Mouse (Mus musculus) layer of hippocampus, adult 8-10 months (tissue): Measurements from ENCODE around the gene Babam2. TPM values are rescaled to one million over a fixed set of nuclear protein-coding genes. Genes with fewer than 3 reads are reported as not detected.
"Not testable (repeated sequence)": the region's sequence is repeated elsewhere in the genome, so short reads cannot be mapped to it uniquely, and the experiment has no call there.

Experiments
- DNase-seq, 2 experiments: peaks; one replicate each; pipeline ENCODE4 v3.0.0; 2022; ENCODE audit warnings: low spot score in 2 of 2
- total RNA-seq, 4 experiments: library from RNA; stranded (reverse); gene quantifications; 2 replicates each; pipeline ENCODE4 v1.2.4; 2022

Babam2 gene
- total RNA-seq, 4 experiments from 2014 or later = 49.4 to 52.1 (median 50.4) TPM

GRCm38 (mm10) chr5:31931127-31931625 lies 233.7 kb downstream of the Babam2 start:
- no peak for DNase-seq

- DNase-seq = no peak
Observed at GRCm38 (mm10) chr5:31931637-31932036, 234.2 kb downstream of the Babam2 start.

DNA sequence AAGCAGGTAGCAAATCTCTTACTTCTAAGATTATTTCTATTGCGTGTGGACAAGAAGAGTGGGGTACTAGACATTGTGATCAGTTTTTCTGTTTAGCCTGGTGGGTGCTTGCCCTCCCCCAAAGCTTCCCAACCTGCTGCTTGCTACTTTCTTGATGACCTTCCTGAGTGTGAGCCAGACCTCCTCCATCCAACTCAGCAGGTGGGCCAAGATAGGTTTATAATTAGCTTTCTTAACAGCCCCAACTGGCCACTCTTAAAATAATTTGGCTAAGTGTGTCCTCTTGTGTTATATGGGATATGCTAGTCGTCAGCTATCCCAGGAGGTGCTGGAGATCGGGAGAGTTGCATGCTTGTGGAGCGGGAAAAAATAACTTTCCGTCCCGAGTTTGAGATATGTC lies 235.8 kb downstream of the Babam2 start:
- DNase-seq = no peak

DNA sequence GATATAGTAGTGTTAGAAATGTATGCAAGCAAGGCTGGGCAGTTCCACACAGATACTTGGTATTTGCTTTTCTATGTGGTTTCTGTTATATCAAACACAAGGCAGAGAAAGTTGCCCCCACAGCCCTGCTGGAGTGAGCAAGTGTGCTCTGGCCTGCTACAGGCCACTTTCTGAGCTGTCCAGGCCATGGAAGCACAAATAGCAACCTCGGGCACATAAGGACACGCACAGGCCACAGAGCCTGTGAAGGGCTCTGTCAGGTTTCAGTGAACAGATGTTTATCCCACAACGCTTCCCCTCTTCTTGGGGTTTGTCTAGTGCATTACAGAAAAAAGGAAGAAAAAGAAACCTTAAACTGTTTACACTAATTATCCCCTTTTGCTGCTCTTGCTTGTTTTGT lies 236.9 kb downstream of the Babam2 start:
- no peak for DNase-seq

GRCm38 (mm10) chr5:31935936-31936335 lies 238.5 kb downstream of the Babam2 start:
- DNase-seq = no peak

GRCm38 (mm10) chr5:31936523-31936922 lies 239.0 kb downstream of the Babam2 start:
- DNase-seq = no peak

GRCm38 (mm10) chr5:31940876-31941275 lies 243.4 kb downstream of the Babam2 start:
- DNase-seq = no peak

DNA sequence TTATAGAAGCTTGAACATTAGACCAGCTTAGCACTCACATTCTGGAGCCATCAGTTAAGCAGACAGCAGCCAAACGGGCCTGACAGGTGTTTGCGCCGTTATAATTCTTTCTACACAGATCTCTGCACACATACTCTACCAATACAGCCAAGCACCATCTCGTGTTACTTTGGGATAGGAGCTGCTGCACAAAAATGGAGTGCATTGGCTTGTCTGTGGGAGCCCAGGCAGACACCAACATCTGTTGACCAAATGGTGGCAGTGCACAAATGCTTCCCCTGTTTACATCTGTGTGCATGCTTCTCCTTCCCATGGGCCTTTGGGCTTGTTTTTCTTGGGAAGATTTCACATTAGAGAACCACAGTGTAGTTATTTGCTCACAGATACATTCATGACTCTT lies 249.7 kb downstream of the Babam2 start:
- DNase-seq = no peak

GRCm38 (mm10) chr5:31949389-31949788 lies 251.9 kb downstream of the Babam2 start:
- peak; percentile 51 to 58 for DNase-seq

DNA sequence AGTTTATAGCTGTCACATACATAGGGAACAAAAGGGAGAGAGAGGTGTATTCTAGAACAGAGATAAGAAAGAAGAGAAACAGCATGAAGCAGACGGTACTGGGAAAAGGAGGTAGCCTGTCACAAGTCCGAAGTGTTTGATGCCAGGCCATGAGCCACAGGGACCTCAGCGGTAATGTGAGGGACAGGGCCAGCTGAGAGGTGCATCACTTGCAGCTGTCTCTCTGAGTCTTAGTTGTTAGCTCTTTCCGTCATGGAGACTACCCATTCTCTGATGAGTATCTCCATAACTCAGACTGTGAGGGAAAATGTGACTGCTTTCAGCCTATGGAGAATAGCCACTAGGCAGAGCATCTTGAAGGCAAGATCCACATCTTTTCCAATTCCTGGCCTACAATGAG lies 253.0 kb downstream of the Babam2 start:
- DNase-seq = no peak

- no peak for DNase-seq
Observed at GRCm38 (mm10) chr5:31955184-31955583, 257.7 kb downstream of the Babam2 start.

- no peak for DNase-seq
Observed at GRCm38 (mm10) chr5:31956336-31956735, 258.9 kb downstream of the Babam2 start.

GRCm38 (mm10) chr5:31959886-31960285 lies 262.4 kb downstream of the Babam2 start:
- DNase-seq = peak in 1 of 2 experiments; percentile 40

DNA sequence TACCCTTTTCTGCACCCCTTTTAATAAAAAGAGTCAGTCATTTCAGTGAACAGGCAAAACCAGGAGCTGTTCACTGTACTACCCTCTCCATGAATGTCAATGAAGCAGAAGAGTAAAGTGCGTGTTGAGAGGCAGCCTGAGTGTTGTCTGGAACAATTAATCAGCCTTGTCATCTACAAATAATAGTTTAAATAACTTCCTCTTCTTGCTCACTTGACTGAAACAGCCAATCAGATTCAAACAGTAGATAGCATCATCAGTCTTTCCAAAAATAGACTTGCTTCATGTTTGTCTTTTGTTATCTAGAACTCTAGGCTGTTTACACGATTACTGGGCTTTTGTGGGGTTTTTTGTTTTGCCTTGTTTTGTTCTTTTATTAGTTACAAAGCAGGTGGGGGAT lies 263.9 kb downstream of the Babam2 start:
- DNase-seq = no peak

DNA sequence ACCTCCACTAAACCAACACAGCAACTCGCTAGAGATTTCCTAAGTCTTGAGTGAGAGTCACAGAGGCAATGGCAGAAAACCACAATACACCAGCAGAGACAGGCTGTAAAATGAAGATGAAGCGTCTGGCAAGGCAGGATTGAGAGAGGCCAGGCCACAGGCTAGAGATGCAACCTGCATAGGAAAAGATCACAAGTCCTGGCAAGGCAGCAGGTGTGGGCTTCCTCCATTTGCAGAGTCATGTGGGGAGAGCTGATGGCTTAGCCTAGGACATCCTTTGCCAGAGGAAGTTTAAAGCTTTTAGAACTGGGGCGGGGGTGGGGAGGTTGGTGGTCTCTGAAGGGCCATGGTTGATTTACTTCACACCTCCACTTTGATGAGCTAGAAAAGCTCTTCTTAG lies 264.9 kb downstream of the Babam2 start:
- DNase-seq = no peak

GRCm38 (mm10) chr5:31963352-31963751 lies 265.9 kb downstream of the Babam2 start:
- DNase-seq = no peak

DNA sequence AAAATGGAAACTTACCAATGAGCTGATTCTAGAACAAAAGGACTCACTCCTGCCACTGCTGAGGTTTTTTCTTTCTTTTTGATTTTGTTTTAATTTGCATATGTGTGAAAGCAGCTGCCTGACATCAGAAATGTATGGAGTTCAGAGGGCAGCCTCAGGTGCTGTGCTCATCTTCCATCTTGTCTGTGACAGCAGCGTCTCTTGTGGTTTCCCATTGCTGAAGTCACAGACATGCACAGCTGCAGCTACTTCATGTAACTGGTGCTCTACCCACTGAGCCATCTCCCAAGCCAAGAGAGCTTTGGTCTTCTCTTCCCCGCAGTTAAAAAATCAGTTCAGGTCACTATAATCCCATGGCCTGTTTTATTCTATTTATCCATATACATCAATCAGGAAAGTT lies 266.4 kb downstream of the Babam2 start:
- no peak for DNase-seq

DNA sequence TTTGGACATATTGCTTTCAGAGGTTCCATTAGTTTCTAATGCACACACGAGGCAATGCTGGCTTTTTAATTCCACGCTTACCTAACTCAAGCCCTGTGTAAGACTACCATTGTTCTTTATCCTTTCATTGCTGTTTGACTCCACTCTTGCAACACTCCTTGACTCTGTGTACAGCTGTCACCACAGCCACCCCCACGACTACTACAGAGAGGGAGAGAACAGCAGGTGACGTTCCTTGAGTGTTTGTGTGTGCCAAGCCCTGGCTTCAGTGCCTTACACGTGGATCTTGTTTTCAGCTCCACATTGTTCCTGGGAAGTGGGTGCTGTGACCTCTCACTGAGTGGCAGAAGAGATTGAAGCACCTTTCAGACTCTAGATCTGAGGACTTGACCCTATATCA lies 269.3 kb downstream of the Babam2 start:
- no peak for DNase-seq

DNA sequence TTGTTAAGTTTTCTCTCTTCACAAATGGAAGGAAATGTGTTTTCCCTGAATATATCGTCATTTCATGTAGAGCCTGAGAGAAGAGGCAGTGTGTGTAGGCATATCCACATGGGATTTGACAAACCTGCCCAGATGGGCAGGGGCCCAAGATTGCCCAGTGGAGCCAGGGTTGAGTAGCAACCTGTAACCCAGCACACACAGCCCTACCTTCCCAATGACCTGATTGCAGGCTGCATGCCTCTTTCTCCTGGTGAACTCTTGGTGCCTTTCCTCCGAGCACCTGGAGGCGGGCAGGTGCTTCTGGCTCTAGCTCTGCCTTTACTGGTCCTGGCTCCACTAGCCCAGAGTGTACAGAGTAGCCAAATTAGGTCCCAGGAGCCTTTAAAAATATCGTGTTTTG lies 270.0 kb downstream of the Babam2 start:
- DNase-seq = no peak

DNA sequence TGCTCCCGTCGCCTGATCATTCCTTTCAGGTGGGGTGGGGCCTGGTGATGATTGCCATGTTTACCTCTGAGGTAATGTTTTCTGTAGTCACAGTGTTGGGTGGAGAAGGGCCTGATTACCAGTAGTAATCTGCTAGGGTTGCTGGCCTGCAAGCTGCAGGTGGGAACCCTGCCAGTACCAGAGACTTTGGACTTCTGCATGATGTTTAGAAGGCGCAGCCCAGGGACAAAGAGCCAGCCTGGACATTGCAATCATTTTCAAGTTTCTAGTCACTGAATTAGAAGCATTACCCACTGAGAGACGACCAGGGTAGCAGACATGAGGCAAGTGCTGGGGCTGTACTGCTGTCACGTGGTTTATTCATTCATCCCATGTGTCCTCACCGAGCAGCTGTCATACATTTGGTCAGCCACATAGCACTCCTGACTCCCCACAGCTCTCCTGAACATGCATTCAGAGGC lies 270.6 kb downstream of the Babam2 start:
- DNase-seq = no peak

DNA sequence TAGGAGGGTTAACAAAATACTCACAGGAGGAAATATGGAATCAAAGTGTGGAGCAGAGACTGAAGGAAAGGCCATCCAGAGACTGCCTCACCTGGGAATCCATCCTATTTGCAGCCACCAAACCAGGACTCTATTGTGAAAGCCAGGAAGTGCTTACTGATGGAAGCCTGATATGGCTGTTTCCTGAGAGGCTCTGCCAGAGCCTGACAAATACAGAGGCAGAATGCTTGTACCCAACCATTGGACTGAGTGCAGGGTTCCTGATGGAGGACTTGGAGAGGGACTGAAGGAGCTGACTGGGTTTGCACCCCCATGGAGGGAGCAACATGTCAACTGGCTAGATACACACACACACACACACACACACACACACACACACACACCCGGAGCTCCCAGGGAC lies 274.9 kb downstream of the Babam2 start:
- not testable (repeated sequence) for DNase-seq

DNA sequence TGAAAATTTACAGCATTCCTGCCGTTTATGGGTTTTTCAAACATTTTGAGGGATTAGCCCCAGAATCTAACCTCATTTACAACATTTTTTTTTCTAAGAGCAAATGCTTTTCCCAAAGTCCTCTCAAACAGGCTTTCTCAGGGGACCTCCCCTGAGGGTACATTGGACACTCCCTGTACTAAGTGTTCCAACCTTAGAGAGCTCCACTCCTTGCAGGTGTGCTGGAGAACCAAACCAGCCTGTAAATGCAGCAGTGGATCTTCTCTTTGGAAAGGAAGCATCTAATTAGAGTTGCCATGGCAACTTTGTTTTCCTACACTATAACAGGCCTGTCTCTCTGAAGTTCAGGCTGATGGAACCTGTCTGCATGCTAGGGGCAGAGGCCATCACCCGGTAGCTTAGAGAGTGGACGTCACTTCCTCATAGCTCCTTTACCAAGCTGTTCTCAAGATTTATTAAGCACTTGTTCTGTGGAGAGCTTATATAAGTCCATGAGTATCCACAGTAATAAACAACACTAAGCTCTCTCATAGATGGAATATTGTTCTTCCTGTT lies 277.2 kb downstream of the Babam2 start:
- DNase-seq = no peak

- no peak for DNase-seq
Observed at GRCm38 (mm10) chr5:31982061-31982460, 284.6 kb downstream of the Babam2 start.

DNA sequence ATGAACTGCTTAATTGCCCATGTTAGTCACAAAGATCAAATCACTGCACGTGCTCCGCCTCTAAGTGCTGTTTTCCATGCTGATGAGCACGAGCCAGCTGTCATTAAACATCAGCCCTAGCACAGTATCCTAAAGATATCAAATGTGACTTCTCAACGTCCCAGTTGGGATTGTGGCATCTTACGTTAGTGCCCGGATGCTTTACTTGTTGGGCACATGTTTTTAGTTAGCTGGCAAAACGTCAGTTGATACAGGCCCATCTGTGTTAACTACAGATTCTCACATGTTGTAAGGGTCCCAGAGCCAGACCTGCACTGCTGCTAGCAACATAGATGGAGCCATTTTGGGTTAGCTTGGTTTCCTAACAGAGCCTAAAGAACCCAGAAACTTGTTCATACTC lies 285.7 kb downstream of the Babam2 start:
- DNase-seq = no peak
